In the genomic region with DNA sequence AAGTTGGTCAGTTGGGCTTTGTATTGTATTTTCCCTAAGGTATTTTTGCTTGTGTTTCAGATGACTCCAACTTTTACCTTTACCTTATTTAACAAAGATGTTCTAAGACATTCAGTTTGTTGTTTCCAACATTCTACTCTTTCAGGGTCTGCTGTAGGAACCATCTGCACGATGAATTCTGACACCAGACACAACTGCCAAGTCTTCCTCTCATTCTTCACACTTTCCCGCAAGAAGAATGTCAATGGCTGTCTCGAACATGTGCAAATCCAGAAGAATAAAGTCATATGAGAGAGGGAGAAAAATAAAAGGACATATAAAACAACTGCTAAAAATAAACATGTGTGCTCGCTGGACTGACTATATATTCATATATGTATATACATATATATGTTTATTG, we compare ENCODE assay signal across 21 mouse cellular contexts.
"Had no signal": no experiment of that assay in that cellular context is flagged by ENCODE, and none has a peak within 500 bp of the region (broad histone marks: within the 10 kb centered on the region; RNA-seq: fewer than 3 reads in every experiment).

No protein-coding gene starts in this region.

- DNase-seq: cerebellum, adult 2 months; cerebellum, adult 8-10 months; cerebellum, adult 9-10 months; cerebellum, adult 9-11 months; cerebellum, postnatal 10 days; cerebellum, postnatal 14 days; cerebellum, postnatal 25 days; cerebellum, postnatal 36 days; embryo, embryonic 11 days; forebrain, postnatal 0 days; gastrocnemius, adult 2 months; gastrocnemius, postnatal 10 days; gastrocnemius, postnatal 14 days; gastrocnemius, postnatal 25 days; gastrocnemius, postnatal 36 days; heart, adult 11 months; heart, adult 2 months had no signal

- ATAC-seq: forebrain, embryonic 13.5 days; forebrain, embryonic 14.5 days; forebrain, embryonic 15.5 days; forebrain, embryonic 16.5 days; forebrain, postnatal 0 days had no signal
